Mouse (Mus musculus) limb, embryonic 10.5 days (tissue): ENCODE results near the gene Cyp4f13. TPM values are rescaled to one million over a fixed set of nuclear protein-coding genes. Genes with fewer than 3 reads are reported as not detected.

ENCODE experiments used
- DNase-seq: peaks from one replicate; pipeline ENCODE4 v3.0.0-alpha.2; 2017; ENCODE audit warnings: low spot score
- H3K27ac ChIP-seq: fragments of 300-500 bp; sonication (generic); 2 replicates; pipeline ENCODE4 v1.5.1; 2016; ENCODE audit warnings: mild to moderate bottlenecking
- H3K27me3 ChIP-seq: fragments of 300-500 bp; sonication (generic); 2 replicates; pipeline ENCODE4 v1.6.1; 2016; ENCODE audit warnings: low read depth, mild to moderate bottlenecking; ENCODE audit not compliant: poor library complexity, severe bottlenecking
- H3K36me3 ChIP-seq: fragments of 300-500 bp; sonication (generic); 2 replicates; pipeline ENCODE4 v1.6.1; 2016; ENCODE audit warnings: mild to moderate bottlenecking, moderate library complexity
- H3K4me1 ChIP-seq: fragments of 300-500 bp; sonication (generic); 2 replicates; pipeline ENCODE4 v1.6.1; 2016
- H3K4me3 ChIP-seq: fragments of 300-500 bp; sonication (generic); 2 replicates; pipeline ENCODE4 v1.5.1; 2016; ENCODE audit warnings: mild to moderate bottlenecking, moderate library complexity
- H3K9me3 ChIP-seq: fragments of 300-500 bp; sonication (generic); replicated peaks from 2 replicates; pipeline ENCODE4 v1.6.1; 2016; ENCODE audit warnings: mild to moderate bottlenecking
- WGBS: fragments of 180-500 bp; shearing (Covaris S2); methylation state at CpG from one replicate; pipeline ENCODE4 v1.1.7; 2016; 5-methylcytosine and 5-hydroxymethylcytosine counted together
- polyA plus RNA-seq: library from polyadenylated mRNA; unstranded; fragments of >200 nt; fragmentation: Nextera tagmentation; extraction: Ambion mirVana; gene quantifications from 2 replicates; pipeline ENCODE4 v1.2.1, GENCODE M21; 2016

Cyp4f13 gene
- polyA plus RNA-seq, 1 experiment from 2014 or later = 2.6 TPM

DNA sequence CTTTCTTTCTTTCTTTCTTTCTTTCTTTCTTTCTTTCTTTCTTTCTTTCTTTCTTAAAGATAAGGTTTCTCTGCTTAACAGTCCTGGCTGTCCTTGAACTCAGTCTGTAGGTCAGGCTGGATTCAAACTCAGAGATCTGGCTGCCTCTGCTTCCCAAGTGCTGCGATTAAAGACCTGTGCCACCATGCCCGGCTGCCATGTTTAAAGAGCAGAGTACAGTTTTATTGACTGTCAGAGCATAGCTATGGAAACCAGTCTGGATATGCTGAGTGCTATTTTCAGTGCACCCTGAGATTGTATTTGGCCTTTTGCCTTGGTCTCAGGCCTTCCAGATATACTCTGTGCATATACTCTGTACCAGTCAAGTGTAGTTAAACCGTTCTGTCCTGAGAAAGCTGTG lies 3.5 kb downstream of the Cyp4f13 start:
- Histone ChIP-seq H3K27me3 (no peaks in the 10 kb centered on the region), H3K4me3 (no peak overlapping the region), H3K36me3 (no peaks in the 10 kb centered on the region), H3K27ac (no peak overlapping the region), H3K4me1 (peaks cover 9% of the 10 kb centered on the region), H3K9me3 (no peaks in the 10 kb centered on the region)
- no peak for DNase-seq
- WGBS = 93% methylated on average over 3 of the region's 3 CpGs

DNA sequence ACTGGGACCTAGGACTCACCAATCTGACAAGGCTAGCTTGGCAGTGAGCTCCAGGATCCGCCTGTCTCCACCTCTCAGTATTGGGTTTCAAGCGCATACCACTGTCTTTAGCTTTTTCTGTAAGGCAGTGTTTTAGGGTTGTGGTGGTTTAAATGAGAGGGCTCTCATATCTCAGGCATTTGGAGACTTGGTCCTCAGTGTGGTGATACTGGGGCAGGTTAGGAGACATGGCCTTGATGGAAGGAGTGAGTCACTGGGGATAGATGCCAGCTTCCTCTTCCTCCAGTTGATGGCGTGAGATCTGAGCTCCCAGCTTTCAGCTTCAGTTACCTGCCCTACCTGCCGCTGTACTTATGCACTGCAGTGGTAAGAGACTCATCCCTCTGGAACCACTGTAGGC lies 7.4 kb downstream of the Cyp4f13 start:
- H3K9me3 ChIP-seq = no peaks in the 10 kb centered on the region

DNA sequence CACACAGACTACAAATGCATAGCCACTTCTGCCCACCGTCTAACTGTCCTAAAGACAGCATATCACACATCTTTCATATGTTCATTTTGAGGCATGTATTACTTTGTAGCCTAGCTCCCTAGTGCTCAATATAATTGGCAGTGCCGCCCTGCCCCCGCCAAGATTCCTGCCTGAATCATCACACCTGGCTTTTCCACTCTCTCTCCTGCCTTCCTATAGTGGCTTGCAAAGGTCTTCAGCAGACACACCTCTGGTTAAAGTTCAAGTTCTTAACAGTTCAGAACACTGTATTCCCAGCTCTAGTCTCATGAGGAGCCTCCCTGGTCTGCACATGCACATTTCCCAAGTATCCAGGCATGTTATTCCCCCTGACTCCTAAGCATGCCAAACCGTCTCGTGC lies 19.4 kb downstream of the Cyp4f13 start:
- Histone ChIP-seq H3K9me3 (no peaks in the 10 kb centered on the region), H3K27ac (no peak overlapping the region), H3K36me3 (no peaks in the 10 kb centered on the region), H3K4me3 (no peak overlapping the region), H3K4me1 (peaks cover 11% of the 10 kb centered on the region), H3K27me3 (no peaks in the 10 kb centered on the region)
- no peak for DNase-seq
- WGBS = 82% methylated on average over 5 of the region's 5 CpGs

More for the DNA sequence above, 7.4 kb downstream of the Cyp4f13 start:
- no peak overlapping the region for H3K4me3 ChIP-seq
- no peaks in the 10 kb centered on the region for H3K27me3 ChIP-seq
- no peaks in the 10 kb centered on the region for H3K36me3 ChIP-seq
- no peak overlapping the region for H3K27ac ChIP-seq
- no peak for DNase-seq
- H3K4me1 ChIP-seq = no peaks in the 10 kb centered on the region
- WGBS = 77% methylated on average over 4 of the region's 4 CpGs

DNA sequence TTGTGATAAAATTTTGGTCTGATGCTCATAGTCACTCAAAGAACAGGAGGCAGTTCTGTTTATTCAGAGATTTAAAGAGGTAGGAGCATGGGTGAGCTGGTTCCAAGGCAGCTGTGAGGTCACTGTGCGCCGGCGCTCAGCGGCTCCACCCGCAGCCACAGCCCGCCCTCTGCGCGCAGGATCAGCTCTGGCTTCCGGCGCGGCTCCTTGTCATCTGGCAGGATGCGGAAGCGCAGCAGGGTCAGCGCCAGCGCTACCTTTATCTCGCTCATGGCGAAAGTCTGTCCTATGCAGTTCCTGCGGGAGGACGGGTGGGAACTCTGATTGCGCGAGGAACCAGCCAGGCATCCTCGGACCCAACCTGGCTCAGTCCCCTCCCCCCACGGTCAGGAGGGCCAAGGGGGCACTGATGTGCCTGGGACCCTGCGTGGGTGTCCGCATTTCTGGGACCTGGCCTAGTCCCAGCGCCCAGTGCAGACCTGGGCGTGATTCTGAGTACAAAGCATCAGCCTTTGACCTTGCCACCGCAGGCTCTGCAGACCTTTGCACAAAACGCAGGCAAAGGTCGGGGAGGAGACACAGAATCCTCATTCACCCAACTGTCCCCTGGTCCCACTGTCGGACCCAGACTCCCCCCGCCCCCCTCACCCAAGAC lies 22.4 kb downstream of the Cyp4f13 start:
- WGBS = 19% methylated on average over 32 of the region's 32 CpGs
- peak; percentile 81 for DNase-seq
- Histone ChIP-seq H3K27me3 (no peaks in the 10 kb centered on the region), H3K4me1 (peaks cover 11% of the 10 kb centered on the region), H3K36me3 (no peaks in the 10 kb centered on the region), H3K4me3 (peak overlapping the region; percentile 60), H3K9me3 (no peaks in the 10 kb centered on the region), H3K27ac (peak overlapping the region; percentile 89)

DNA sequence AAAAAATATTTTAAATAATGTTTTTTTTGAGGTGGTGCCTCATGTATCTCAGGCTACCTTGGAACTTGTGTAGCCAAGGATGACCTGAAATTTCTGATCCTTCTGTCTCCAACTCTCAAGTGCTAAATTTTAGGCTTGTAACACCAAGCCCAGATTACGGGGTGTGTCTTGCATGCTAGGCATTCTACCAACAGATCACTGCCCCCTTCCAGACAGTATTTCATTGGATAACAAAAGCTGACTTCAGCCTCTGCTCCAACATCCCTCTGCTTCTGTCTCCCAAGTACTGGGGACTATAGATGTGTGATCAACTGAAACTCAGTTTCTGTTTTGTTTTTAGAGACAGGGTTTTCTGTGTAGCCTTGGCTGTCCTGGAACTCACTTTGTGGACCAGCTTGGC lies 23.5 kb downstream of the Cyp4f13 start:
- H3K27ac ChIP-seq = no peak overlapping the region
- 88% methylated on average over 1 of the region's 1 CpGs for WGBS
- no peak for DNase-seq
- no peaks in the 10 kb centered on the region for H3K36me3 ChIP-seq
- H3K27me3 ChIP-seq = no peaks in the 10 kb centered on the region
- H3K4me3 ChIP-seq = no peak overlapping the region
- H3K4me1 ChIP-seq = peaks cover 11% of the 10 kb centered on the region
- H3K9me3 ChIP-seq = no peaks in the 10 kb centered on the region

DNA sequence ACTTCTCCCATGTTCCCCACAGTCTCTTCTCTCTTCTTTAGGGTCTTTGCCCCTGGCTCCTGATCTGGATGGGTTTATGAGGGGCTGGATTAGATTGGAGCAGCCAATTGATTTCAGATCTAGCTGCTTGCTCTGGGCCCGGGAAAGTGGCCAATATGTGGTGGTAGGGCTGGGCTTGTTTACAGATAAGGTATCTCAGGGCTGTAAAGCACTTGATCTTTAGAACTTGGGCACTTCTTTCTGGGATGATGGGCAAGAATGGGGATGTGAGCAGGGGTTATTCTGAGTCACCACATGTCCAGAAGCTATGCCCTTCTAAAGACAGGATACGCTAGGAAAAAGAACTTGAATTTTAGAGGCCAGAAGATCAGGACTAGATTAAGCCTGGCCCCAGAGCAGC lies 28.1 kb downstream of the Cyp4f13 start:
- no peak overlapping the region for H3K27ac ChIP-seq
- WGBS = 67% methylated on average over 2 of the region's 2 CpGs
- no peaks in the 10 kb centered on the region for H3K27me3 ChIP-seq
- no peak overlapping the region for H3K4me3 ChIP-seq
- no peak for DNase-seq
- no peaks in the 10 kb centered on the region for H3K4me1 ChIP-seq
- H3K36me3 ChIP-seq = no peaks in the 10 kb centered on the region
- H3K9me3 ChIP-seq = no peaks in the 10 kb centered on the region

DNA sequence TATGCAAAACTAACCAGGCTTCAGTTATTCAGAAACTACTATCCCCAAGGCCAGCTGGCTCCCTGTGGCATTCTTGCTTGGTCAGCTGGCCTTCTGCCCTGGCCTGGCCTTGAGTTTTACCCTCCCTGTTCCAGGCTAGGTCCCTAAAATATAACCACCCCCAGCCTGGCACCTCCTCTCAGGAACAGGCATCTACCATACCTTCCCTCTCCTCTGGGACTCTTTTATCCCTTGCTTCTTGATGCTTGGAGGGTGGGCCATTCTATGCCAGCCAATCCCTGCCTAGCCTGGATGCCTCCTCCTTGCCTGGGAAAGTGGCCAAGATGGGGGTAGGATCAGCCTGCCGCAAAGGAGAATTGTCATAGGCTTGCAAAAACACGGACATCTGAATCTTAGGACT lies 30.1 kb downstream of the Cyp4f13 start, which contains the start of gene Cyp4f14:
TSS of gene Cyp4f14 (minus strand) at position 212 of the 400 bp plus-strand sequence.
- Histone ChIP-seq H3K36me3 (no peaks in the 10 kb centered on the region), H3K9me3 (no peaks in the 10 kb centered on the region), H3K27me3 (no peaks in the 10 kb centered on the region), H3K27ac (no peak within 1 kb of the TSS), H3K4me3 (no peak within 1 kb of the TSS), H3K4me1 (no peaks in the 10 kb centered on the region)
- DNase-seq = no peak
- WGBS = 70% methylated on average over 2 of the region's 2 CpGs

DNA sequence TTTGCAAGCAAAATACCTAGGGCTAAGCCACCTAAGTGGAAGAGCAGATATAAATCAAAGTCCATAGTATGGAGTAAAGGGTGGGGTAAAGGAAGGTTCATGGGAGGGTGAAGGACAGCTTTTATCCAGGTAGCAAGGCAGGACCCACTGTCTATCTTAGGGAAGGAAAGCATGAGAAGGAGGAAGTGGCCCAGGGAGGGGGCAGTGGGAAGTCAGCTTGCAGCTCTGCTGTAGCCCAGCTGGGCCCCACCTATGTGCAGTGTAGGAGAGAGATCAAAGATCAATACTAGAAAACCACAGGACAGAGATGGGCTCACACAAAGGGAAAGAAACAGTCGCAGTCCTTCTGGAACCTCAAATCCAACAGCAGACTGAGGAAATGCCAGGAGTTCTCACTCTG lies 31.1 kb downstream of the Cyp4f13 start:
- Histone ChIP-seq H3K9me3 (no peaks in the 10 kb centered on the region), H3K27ac (no peak overlapping the region), H3K4me1 (no peaks in the 10 kb centered on the region), H3K4me3 (no peak overlapping the region), H3K27me3 (no peaks in the 10 kb centered on the region), H3K36me3 (no peaks in the 10 kb centered on the region)
- WGBS = 75% methylated on average over 1 of the region's 1 CpGs
- DNase-seq = no peak

DNA sequence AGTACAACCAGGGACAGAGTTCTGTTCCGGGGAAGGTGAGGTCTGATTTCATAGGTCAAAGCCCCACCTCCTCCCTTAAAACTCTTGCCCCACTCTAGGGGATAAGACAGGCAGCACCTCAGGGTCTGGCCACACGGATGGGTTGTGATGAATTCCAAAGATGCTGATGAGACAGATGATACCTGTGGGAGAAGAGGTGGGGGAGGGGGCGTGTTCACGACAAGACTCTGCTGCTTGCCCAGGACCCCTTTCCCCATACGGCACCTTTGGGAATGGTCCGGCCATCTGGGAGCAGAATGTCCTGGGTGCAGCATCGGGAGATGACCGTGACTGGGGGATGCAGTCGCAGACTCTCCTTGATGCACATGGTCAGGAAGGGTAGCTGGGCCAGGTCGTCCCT lies 41.0 kb downstream of the Cyp4f13 start:
- 76% methylated on average over 10 of the region's 10 CpGs for WGBS
- Histone ChIP-seq H3K4me3 (no peak overlapping the region), H3K27me3 (no peaks in the 10 kb centered on the region; the same call in 1 of the 2 replicates), H3K36me3 (no peaks in the 10 kb centered on the region), H3K4me1 (no peaks in the 10 kb centered on the region), H3K9me3 (no peaks in the 10 kb centered on the region), H3K27ac (no peak overlapping the region)
- no peak for DNase-seq

DNA sequence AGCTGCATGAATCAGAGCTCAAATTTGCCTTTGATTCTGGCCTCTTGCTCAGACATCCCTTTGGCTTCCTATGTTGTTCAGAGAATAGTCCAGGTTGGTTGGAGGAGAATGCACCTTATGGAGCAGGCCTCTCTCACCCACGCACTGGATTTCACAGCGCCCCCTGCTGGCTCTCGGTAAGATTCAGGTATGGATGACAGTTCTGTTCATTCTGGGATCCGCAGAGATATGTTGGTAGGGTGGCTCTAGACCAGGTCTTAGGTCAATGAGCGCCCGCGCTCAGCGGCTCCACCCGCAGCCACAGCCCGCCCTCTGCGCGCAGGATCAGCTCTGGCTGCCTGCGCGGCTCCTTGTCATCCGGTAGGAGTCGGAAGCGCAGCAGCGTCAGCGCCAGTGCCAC lies 42.0 kb downstream of the Cyp4f13 start:
- Histone ChIP-seq H3K9me3 (no peaks in the 10 kb centered on the region), H3K4me3 (peak overlapping the region; percentile 22; the same call in 1 of the 2 replicates), H3K36me3 (no peaks in the 10 kb centered on the region), H3K27me3 (no peaks in the 10 kb centered on the region; the same call in 1 of the 2 replicates), H3K4me1 (no peaks in the 10 kb centered on the region), H3K27ac (no peak overlapping the region)
- DNase-seq = peak; percentile 72
- 13% methylated on average over 19 of the region's 19 CpGs for WGBS

DNA sequence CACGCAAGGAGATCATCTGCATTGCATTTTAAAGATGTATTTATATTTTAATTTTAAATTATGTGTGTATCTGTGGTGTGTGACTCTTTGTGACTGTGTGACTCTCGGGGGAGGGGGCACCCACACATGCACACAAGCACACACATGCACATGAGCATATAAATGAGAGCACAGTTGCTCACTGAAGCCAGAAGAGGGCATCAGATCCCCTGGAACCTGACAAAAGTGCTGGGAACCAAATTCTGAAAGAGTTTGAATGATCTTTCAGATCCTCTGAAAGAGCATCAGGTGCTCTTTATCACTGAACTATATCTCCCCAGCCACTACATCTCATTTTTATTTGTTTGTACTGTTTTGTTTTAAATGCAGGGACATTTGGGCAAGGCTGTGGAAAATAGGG lies 42.8 kb downstream of the Cyp4f13 start:
- no peak for DNase-seq

DNA sequence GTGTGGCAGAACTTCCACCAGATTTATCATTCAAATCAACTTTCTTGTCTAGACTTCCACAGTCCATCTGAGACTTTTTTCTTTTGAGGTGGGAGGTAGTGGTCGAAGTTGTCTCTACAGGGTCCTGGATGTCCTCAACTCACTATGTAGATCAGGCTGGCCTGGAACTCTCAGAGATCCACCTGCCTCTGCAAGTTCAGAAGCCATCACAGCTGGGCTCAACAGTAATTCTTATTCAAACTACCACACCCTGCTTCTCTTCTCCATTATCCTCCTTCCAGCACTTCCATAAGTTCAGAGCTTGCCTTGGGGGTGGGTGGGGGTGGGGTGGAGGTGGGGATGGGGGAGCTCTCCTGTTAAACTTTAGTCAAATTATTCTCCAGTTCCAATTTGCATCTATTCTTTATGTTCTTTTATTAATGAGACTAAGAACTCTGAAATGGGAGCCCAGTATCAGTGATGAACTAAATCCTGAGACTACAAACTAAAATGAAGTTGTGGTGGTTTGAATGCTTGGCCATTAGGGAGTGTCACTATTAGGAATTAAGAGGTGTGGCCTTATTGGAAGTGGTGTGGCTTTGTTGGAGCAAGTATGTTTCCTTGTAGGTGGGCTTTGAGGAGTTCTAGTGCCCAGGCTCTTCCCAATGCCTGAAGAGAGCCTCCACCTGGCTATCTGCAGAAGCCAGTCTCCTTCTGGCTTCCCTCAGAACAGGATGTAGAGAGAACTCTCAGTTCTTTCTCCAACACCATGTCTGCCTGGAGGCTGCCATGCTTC lies 45.3 kb downstream of the Cyp4f13 start:
- WGBS = 75% methylated on average over 1 of the region's 1 CpGs
- Histone ChIP-seq H3K36me3 (no peaks in the 10 kb centered on the region), H3K9me3 (no peaks in the 10 kb centered on the region), H3K4me3 (no peak overlapping the region), H3K4me1 (no peaks in the 10 kb centered on the region), H3K27me3 (no peaks in the 10 kb centered on the region; the same call in 1 of the 2 replicates), H3K27ac (no peak overlapping the region)
- no peak for DNase-seq

More for the DNA sequence above, 42.8 kb downstream of the Cyp4f13 start:
- H3K4me3 ChIP-seq = no peak overlapping the region
- H3K36me3 ChIP-seq = no peaks in the 10 kb centered on the region
- no peak overlapping the region for H3K27ac ChIP-seq
- no peaks in the 10 kb centered on the region; the same call in 1 of the 2 replicates for H3K27me3 ChIP-seq
- no peaks in the 10 kb centered on the region for H3K4me1 ChIP-seq
- WGBS = 62% methylated on average over 2 of the region's 2 CpGs
- H3K9me3 ChIP-seq = no peaks in the 10 kb centered on the region

DNA sequence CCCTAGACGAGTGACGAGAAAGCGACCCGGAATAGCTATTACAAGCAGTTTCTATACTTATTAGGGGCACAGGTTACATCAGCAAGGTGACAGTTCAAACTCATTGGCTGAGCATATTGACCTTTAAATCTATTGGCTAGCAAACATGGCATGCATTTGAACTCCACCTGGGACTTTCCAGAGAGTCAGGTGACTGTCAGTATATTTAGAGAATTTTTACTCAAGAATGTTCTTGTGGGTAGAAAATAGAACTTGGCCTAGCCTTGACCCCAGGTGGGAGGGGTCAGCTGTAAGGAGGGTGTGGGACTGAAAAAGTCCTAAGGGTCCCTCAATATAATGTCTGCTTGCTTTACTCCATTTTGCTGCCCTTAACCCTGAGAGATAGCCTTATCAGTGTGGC lies 51.8 kb downstream of the Cyp4f13 start:
- Histone ChIP-seq H3K4me3 (no peak overlapping the region), H3K9me3 (no peaks in the 10 kb centered on the region), H3K27me3 (no peaks in the 10 kb centered on the region), H3K4me1 (peaks cover 5% of the 10 kb centered on the region), H3K27ac (no peak overlapping the region), H3K36me3 (no peaks in the 10 kb centered on the region)
- no peak for DNase-seq
- 89% methylated on average over 4 of the region's 4 CpGs for WGBS
